Mouse (Mus musculus) erythroid progenitor cell, adult 5-6 weeks (primary cell): Measurements from ENCODE around the gene Cbx4. TPM values are rescaled to one million over a fixed set of nuclear protein-coding genes. Genes with fewer than 3 reads are reported as not detected.
"Not testable (repeated sequence)": the region's sequence is repeated elsewhere in the genome, so short reads cannot be mapped to it uniquely, and the experiment has no call there.

Experiments
- ATAC-seq: replicated peaks from 2 replicates; pipeline ENCODE4 v1.8.0; 2016; ENCODE audit warnings: moderate number of reproducible peaks, mild to moderate bottlenecking, moderate TSS enrichment, inconsistent platforms; ENCODE audit not compliant: poor library complexity, low FRiP score, severe bottlenecking
- total RNA-seq, 2 experiments: library from RNA; stranded (forward) in 1 of 2; stranded (reverse) in 1 of 2; fragments of 150-400 nt in 1 of 2; fragments of 186-747, 209-891 nt in 1 of 2; gene quantifications; 2 replicates each; pipeline versions ENCODE4 v1.2.3 to v1.2.4; 2015 to 2017; ENCODE audit warnings: low replicate concordance in 2 of 2

Gene Cbx4
- total RNA-seq, 2 experiments from 2014 or later = 4.4 to 13.4 TPM

DNA sequence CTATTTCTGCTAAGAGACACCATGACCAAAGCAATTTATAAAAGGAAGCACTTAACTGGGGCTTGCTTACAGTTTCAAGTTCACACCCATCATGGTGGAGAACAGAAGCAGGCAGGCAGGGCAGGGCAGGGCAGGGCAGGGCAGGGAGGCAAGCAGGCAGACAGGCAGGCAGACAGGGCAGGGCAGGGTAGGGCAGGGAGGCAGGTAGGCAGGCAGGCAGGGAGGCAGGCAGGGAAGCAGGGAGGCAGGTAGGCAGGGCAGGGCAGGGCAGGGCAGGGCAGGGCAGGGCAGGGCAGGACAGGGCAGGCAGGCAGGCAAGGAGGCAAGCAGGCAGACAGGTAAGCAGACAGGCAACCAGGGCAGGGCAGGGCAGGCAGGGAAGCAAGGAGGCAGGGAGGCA lies 26.7 kb upstream of the Cbx4 start:
- no peak for ATAC-seq

GRCm38 (mm10) chr11:119111345-119111744 lies 25.3 kb upstream of the Cbx4 start:
- 0 out of 2 replicates have a peak, but pooled peaks have one; percentile 35 for ATAC-seq

- ATAC-seq = no peak
Measured at GRCm38 (mm10) chr11:119109415-119110071, 23.5 kb upstream of the Cbx4 start.

DNA sequence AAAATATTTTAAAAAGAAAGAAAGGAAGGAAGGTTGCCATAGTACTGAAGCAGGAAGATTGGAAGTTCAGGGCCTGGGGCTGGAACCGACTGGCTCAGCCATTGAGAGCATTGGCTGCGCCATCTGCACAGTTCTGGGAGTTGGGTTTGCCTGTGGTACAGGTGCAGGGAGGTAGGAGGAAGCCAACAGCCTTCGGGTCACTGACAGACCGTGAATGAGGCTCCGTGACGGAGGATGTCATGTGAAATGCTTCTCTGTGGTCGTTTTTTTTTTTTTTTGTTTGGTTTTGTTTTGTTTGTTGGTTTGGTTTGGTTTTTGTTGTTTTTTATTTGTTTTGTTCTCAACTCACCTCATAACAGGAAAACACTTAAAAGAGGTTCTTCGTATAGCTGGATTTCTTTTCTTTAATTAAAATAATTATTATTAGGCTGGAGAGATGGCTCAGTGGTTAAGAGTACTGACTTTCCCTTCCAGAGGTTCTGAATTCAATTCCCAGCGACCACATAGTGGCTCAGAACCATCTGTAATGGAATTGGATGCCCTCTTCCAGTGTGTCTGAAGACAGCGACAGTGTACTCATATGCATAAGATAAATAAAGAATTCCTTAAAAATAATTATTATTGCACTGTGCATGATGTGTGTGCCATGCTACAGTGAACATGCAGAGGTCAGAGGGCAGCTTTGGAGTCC lies 22.7 kb upstream of the Cbx4 start:
- no peak for ATAC-seq

GRCm38 (mm10) chr11:119106289-119106688 lies 20.3 kb upstream of the Cbx4 start:
- ATAC-seq = no peak

GRCm38 (mm10) chr11:119105748-119106147 lies 19.7 kb upstream of the Cbx4 start:
- no peak for ATAC-seq

DNA sequence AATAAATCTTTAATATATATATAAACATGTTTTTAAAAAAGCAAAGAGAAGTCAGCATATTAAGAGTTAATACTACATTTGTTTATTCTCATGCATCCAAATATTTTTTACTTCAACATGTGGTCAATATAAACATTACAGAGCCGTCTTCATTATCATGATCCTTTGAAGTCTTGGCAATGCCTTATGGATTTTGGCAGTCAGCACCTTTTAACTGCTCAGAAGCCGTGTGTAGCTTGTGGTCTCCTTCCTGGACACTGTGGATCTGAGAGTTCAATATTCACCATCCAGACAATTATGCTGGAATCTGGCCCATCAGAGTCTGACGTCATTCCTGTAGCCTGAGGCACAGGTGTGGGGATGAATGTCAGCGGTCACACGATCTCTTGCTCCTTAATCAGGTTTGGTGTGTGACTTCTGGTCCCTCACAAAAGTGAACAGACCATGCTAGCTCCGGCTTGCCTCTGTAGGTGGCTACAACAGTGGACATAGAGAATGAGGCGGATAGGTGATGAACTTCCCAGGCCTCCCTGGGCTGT lies 19.1 kb upstream of the Cbx4 start:
- no peak for ATAC-seq

DNA sequence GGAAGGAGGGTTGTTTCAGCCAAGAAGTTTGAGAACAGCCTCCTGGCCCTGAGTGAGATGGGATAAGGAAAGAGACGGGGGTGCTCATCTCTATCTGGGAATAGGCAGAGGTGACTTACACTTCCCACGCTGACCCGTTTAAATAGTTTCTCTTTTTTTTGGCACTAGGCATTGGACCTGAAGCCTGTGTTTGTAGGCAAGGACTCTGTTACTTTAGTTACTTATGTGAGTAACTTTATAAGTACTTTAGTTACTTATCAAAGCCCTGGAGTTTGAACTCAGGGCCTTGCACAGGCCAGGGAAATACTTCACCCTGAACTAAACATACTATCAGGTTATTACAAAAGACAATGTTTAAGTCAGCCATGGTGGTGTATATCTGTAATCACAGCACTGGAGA lies 18.0 kb upstream of the Cbx4 start:
- no peak for ATAC-seq

GRCm38 (mm10) chr11:119100355-119100754 lies 14.3 kb upstream of the Cbx4 start:
- not testable (repeated sequence) for ATAC-seq

GRCm38 (mm10) chr11:119098202-119098601 lies 12.2 kb upstream of the Cbx4 start:
- ATAC-seq = no peak

DNA sequence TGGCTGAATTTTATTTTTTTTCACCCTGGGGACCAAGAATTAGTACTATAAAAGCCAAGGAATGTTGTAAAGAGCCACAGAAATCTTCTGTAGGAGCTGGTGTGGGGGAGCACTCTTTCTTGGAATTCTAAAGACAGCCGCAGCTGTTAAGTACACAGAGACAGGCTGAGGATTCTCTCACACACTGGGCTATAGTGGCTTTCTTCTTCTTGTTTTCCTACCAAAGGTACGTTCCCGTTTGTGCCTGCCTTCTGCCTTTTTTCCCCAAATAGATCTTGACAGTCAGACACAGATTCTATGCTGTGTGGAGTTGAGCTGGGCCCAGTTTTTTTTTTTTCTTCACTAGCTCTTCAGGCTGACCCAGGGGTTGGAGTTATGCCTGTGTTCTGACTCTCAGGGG lies 9.4 kb upstream of the Cbx4 start:
- no peak for ATAC-seq

DNA sequence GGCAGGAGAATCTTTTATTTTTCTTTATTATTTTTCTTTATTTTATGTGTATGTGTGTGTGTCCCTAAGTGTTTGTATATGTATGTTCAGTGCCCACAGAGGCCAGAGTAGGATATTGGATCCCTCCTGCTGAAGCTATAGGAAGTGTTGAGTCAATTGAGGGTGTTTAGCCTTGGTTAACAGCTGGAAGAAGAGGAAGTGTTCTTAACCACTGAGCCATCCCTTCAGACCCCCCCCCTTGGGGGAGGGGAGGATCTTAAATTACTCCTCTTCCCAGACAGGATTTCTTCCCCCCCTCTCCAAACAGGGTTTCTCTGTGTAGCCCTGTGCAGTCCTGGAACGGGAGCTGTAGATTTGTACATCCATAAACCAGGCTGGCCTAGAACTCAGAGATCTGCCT lies 7.3 kb upstream of the Cbx4 start:
- no peak for ATAC-seq

DNA sequence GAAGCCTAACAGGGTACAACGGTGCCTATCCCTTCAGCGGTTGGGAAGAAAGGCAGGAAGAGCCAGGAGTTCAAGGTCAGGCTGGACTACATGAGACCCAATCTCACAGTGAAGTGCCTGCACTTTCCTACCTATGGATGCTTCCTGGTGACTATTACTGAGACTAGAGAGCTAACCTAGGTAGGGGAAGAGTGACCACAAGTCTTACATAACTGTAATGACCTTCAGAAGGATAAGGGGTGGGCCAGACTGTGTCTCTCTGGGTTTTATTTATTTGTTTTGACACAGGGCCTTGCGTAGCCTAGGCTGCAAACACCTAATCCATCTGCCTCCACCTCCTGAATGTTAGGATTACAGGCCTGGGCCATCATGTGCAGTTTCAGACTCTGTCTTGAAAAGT lies 6.3 kb upstream of the Cbx4 start:
- no peak for ATAC-seq

GRCm38 (mm10) chr11:119091598-119091991 lies 5.6 kb upstream of the Cbx4 start:
- ATAC-seq = no peak

GRCm38 (mm10) chr11:119090961-119091597 lies 5.1 kb upstream of the Cbx4 start:
- no peak for ATAC-seq

DNA sequence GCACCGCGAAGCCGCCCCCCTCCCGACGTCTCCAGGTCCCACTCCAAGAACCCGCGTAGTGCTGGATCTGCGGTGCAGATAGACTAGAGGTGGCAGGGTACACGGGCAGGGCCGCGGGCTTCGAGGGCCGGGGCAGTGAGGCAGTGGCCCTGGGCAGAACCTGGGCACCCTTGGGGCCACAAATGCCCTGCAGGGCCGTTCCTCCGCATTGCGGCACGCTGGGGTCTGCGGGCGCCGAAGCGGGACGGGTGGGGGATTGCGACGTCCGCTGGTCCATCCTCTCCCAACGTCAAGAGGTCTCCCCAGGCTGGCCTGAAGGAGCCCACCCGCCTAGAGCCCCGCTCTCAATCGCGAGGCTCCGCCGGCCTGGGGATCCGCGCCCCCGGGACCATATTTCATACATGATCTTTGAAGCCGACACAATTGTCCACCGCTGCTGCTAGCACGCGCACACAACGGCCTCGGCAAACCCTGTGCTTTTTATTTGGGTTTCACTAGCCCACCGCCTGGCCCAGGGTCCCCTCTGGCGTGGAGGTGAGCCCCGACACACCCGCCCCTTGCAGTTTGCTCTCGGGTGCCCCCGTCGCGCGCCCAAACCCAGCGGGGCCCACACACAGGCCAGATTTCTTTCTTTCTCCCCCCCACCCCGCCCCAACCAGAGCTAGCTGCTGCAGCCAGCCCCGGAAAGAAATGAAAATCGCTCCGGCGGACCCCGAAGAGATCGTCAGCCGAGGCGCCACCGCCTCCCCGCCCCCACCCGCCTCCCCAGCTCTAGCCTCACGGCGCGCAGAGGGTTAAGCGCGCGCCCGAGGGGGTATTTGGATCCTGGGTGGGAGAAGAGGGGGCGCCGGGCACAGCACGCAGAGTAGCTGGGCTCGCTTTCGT lies 4.3 kb upstream of the Cbx4 start:
- ATAC-seq = no peak

GRCm38 (mm10) chr11:119089235-119090075 lies 3.4 kb upstream of the Cbx4 start:
- no peak for ATAC-seq

DNA sequence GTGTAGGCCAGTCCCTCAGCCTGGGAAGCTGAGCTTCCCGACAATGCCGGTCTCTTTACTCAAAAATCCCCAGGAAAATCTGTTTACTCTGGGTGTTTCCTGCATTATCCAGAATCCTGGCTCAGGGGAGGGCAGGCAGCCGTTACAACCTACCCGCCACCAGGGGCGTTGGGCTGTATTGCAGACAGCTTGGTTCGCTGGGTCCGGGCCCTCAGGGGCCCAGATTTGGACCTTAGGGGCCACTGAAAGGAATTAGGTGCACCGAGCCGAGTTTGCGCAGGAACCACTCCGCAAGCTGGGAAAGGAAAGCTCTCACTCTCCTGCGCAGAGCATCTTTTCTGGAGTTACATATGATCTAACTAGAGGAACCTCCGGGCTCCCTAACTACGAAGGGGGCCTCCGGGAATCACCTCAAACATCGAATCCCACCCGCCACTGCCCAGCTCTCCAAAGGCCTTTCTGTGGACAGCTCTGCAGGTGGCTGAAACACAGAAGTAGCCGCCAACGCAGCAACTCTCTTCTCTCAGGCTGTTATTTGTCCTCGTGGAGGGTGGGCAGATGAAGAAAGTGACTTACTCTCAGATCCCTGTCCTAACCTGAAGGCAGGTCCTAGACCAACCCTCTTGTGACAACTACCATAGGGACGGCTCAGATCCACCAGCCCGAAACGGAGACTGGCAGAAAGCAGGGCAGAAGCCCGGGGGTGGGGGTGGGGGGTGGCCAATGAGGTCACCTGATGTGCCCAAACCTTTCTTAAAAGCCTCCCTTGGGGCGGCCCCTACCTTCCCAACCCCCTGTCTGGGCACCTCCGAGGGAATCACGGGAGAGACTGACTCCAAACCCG lies 2.6 kb upstream of the Cbx4 start:
- ATAC-seq = no peak
